Mouse (Mus musculus) brain, embryonic 14.5 days (tissue): ENCODE measurements around the gene Parva.

Experiments
- CTCF ChIP-seq: fragments of 200-500 bp; IDR thresholded peaks from 2 replicates; pipeline ENCODE4 v1.5.1; 2012; ENCODE audit warnings: inconsistent platforms, mild to moderate bottlenecking, moderate library complexity, borderline replicate concordance; ENCODE audit not compliant: insufficient read depth, insufficient read length; ENCODE audit errors: extremely low read depth
- POLR2A ChIP-seq: fragments of 200-500 bp; IDR thresholded peaks from 2 replicates; pipeline ENCODE4 v1.6.1; 2012; ENCODE audit warnings: mild to moderate bottlenecking, inconsistent platforms, borderline replicate concordance; ENCODE audit not compliant: poor library complexity, insufficient read depth, insufficient read length, severe bottlenecking; ENCODE audit errors: extremely low read depth

DNA sequence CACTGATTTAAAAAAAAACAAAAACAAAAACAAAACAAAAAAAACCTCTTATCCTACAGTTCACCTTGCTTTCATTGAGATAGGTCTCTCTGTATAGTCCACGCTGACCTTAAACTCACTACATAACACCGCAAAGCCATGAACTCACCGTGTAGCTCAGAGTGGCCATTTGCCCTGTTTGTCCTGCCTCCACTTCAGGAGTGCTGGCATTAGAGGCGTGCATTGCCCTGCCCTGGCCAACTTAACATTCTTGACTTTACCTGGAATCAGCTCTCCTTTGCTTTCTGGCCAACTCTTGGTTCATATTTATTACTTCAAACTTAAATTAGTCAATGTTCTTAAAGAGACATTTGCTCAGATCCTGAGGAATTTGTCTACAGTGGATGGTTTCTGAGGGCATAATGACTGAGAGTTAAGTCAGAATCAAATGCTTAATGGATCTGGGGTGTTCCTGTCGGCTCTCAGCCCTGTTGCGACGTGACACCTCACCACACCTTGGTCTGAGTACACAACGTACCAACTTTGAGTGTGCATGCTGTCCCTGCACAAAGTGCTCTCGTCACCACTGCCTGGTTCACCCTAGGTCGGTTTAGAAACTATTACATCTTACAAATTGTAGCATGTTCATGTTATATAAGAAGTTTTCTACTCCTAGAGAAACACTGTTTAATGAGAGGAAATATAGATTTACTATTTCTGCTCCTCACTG, 207.4 kb downstream of the Parva start:
- no peak for TF ChIP-seq POLR2A
- no peak for TF ChIP-seq CTCF
